Mouse (Mus musculus) hindbrain, embryonic 10.5 days (tissue): ENCODE data around the gene Dnah8. TPM values are rescaled to one million over a fixed set of nuclear protein-coding genes. Genes with fewer than 3 reads are reported as not detected.

ENCODE experiments used
- DNase-seq: peaks from one replicate; pipeline ENCODE4 v3.0.0-alpha.2; 2017; ENCODE audit warnings: low spot score
- H3K27ac ChIP-seq: fragments of 300-500 bp; sonication (generic); 2 replicates; pipeline ENCODE4 v1.5.1; 2016; ENCODE audit warnings: mild to moderate bottlenecking, moderate library complexity
- H3K27me3 ChIP-seq: fragments of 300-500 bp; sonication (generic); 2 replicates; pipeline ENCODE4 v1.6.1; 2016; ENCODE audit warnings: mild to moderate bottlenecking; ENCODE audit not compliant: poor library complexity, insufficient read depth, severe bottlenecking
- H3K36me3 ChIP-seq: fragments of 300-500 bp; sonication (generic); 2 replicates; pipeline ENCODE4 v1.6.1; 2016; ENCODE audit warnings: mild to moderate bottlenecking, moderate library complexity
- H3K4me1 ChIP-seq: fragments of 300-500 bp; sonication (generic); replicated peaks from 2 replicates; pipeline ENCODE4 v1.6.1; 2016; ENCODE audit warnings: mild to moderate bottlenecking
- H3K4me3 ChIP-seq: fragments of 300-500 bp; sonication (generic); 2 replicates; pipeline ENCODE4 v1.5.1; 2016; ENCODE audit warnings: mild to moderate bottlenecking, moderate library complexity
- H3K9me3 ChIP-seq: fragments of 300-500 bp; sonication (generic); 2 replicates; pipeline ENCODE4 v1.6.1; 2016; ENCODE audit warnings: mild to moderate bottlenecking, moderate library complexity
- WGBS: fragments of 180-500 bp; shearing (Covaris S2); methylation state at CpG from one replicate; pipeline ENCODE4 v1.1.7; 2016; 5-methylcytosine and 5-hydroxymethylcytosine counted together
- polyA plus RNA-seq: library from polyadenylated mRNA; unstranded; fragments of >200 nt; fragmentation: Nextera tagmentation; extraction: Ambion mirVana; gene quantifications from 2 replicates; pipeline ENCODE4 v1.2.1, GENCODE M21; 2016

The Dnah8 gene
- polyA plus RNA-seq, 1 experiment from 2014 or later = 1.0 TPM

- no peaks in the 10 kb centered on the region for H3K36me3 ChIP-seq
- no peaks in the 10 kb centered on the region for H3K9me3 ChIP-seq
- WGBS = 89% methylated on average over 8 of the region's 8 CpGs
- H3K4me3 ChIP-seq = no peak overlapping the region
- H3K4me1 ChIP-seq = peaks cover 8% of the 10 kb centered on the region; the same call in 1 of the 2 replicates
- DNase-seq = no peak
- no peaks in the 10 kb centered on the region for H3K27me3 ChIP-seq
- no peak overlapping the region for H3K27ac ChIP-seq
Observed at GRCm38 (mm10) chr17:30788361-30788760, 164.2 kb downstream of the Dnah8 start.

- Histone ChIP-seq H3K27me3 (no peaks in the 10 kb centered on the region), H3K36me3 (no peaks in the 10 kb centered on the region), H3K27ac (no peak overlapping the region), H3K4me1 (0 out of 2 replicates have a peak, but pooled peaks cover 2% of the 10 kb centered on the region), H3K4me3 (no peak overlapping the region), H3K9me3 (no peaks in the 10 kb centered on the region)
- 92% methylated on average over 7 of the region's 7 CpGs for WGBS
- no peak for DNase-seq
Observed at GRCm38 (mm10) chr17:30790816-30791215, 166.7 kb downstream of the Dnah8 start.

GRCm38 (mm10) chr17:30792396-30792795 is 168.2 kb downstream of the Dnah8 start:
- no peaks in the 10 kb centered on the region for H3K27me3 ChIP-seq
- no peaks in the 10 kb centered on the region for H3K36me3 ChIP-seq
- no peak overlapping the region for H3K4me3 ChIP-seq
- no peaks in the 10 kb centered on the region for H3K9me3 ChIP-seq
- no peak overlapping the region for H3K27ac ChIP-seq
- no peak for DNase-seq
- H3K4me1 ChIP-seq = no peaks in the 10 kb centered on the region
- WGBS = 88% methylated on average over 6 of the region's 6 CpGs

- no peaks in the 10 kb centered on the region for H3K27me3 ChIP-seq
- no peak overlapping the region for H3K27ac ChIP-seq
- DNase-seq = no peak
- H3K4me1 ChIP-seq = no peaks in the 10 kb centered on the region
- H3K9me3 ChIP-seq = no peaks in the 10 kb centered on the region
- no peaks in the 10 kb centered on the region for H3K36me3 ChIP-seq
- 84% methylated on average over 4 of the region's 4 CpGs for WGBS
- no peak overlapping the region for H3K4me3 ChIP-seq
Observed at GRCm38 (mm10) chr17:30796616-30797015, 172.5 kb downstream of the Dnah8 start.

GRCm38 (mm10) chr17:30800261-30800985 is 176.3 kb downstream of the Dnah8 start:
- H3K27me3 ChIP-seq = no peaks in the 10 kb centered on the region
- no peaks in the 10 kb centered on the region for H3K36me3 ChIP-seq
- DNase-seq = no peak
- no peak overlapping the region for H3K27ac ChIP-seq
- no peak overlapping the region for H3K4me3 ChIP-seq
- peaks cover 11% of the 10 kb centered on the region for H3K4me1 ChIP-seq
- WGBS = 87% methylated on average over 19 of the region's 19 CpGs
- 0 out of 2 replicates have a peak, but pooled peaks cover 3% of the 10 kb centered on the region for H3K9me3 ChIP-seq

- Histone ChIP-seq H3K27ac (no peak overlapping the region), H3K4me1 (peaks cover 19% of the 10 kb centered on the region), H3K27me3 (no peaks in the 10 kb centered on the region), H3K4me3 (no peak overlapping the region), H3K9me3 (0 out of 2 replicates have a peak, but pooled peaks cover 3% of the 10 kb centered on the region), H3K36me3 (no peaks in the 10 kb centered on the region)
- 92% methylated on average over 9 of the region's 9 CpGs for WGBS
- DNase-seq = no peak
Observed at GRCm38 (mm10) chr17:30803668-30804067, 179.5 kb downstream of the Dnah8 start.

- H3K4me1 ChIP-seq = peaks cover 31% of the 10 kb centered on the region
- H3K27ac ChIP-seq = peak overlapping the region; percentile 68
- no peak for DNase-seq
- no peaks in the 10 kb centered on the region for H3K27me3 ChIP-seq
- 0 out of 2 replicates have a peak, but pooled peaks cover 3% of the 10 kb centered on the region for H3K9me3 ChIP-seq
- no peak overlapping the region for H3K4me3 ChIP-seq
- no peaks in the 10 kb centered on the region for H3K36me3 ChIP-seq
- 45% methylated on average over 8 of the region's 8 CpGs for WGBS
Observed at GRCm38 (mm10) chr17:30804955-30805354, 180.8 kb downstream of the Dnah8 start.

GRCm38 (mm10) chr17:30805511-30806059 is 181.4 kb downstream of the Dnah8 start:
- Histone ChIP-seq H3K36me3 (no peaks in the 10 kb centered on the region), H3K4me1 (peaks cover 35% of the 10 kb centered on the region), H3K4me3 (no peak overlapping the region), H3K9me3 (0 out of 2 replicates have a peak, but pooled peaks cover 3% of the 10 kb centered on the region), H3K27ac (peak overlapping the region; percentile 43), H3K27me3 (no peaks in the 10 kb centered on the region)
- 49% methylated on average over 12 of the region's 12 CpGs for WGBS
- DNase-seq = no peak

- WGBS = 81% methylated on average over 15 of the region's 15 CpGs
- H3K27ac ChIP-seq = 0 out of 2 replicates have a peak overlapping the region, but pooled peaks have one; percentile 40
- peak; percentile 10 for DNase-seq
Observed at GRCm38 (mm10) chr17:30808866-30809660, 184.9 kb downstream of the Dnah8 start.

GRCm38 (mm10) chr17:30809926-30810660 is 185.9 kb downstream of the Dnah8 start:
- 82% methylated on average over 16 of the region's 16 CpGs for WGBS
- Histone ChIP-seq H3K27ac (0 out of 2 replicates have a peak overlapping the region, but pooled peaks have one; percentile 40), H3K4me3 (no peak overlapping the region)

More at GRCm38 (mm10) chr17:30808866-30809660, 184.9 kb downstream of the Dnah8 start:
- Histone ChIP-seq H3K4me1 (peaks cover 35% of the 10 kb centered on the region), H3K9me3 (no peaks in the 10 kb centered on the region), H3K4me3 (no peak overlapping the region), H3K36me3 (no peaks in the 10 kb centered on the region), H3K27me3 (no peaks in the 10 kb centered on the region)

GRCm38 (mm10) chr17:30818543-30818942 is 194.4 kb downstream of the Dnah8 start:
- Histone ChIP-seq H3K9me3 (no peaks in the 10 kb centered on the region), H3K4me1 (peaks cover 13% of the 10 kb centered on the region; the same call in 1 of the 2 replicates), H3K27me3 (no peaks in the 10 kb centered on the region), H3K27ac (no peak overlapping the region), H3K4me3 (no peak overlapping the region), H3K36me3 (no peaks in the 10 kb centered on the region)
- WGBS = 93% methylated on average over 5 of the region's 5 CpGs
- DNase-seq = no peak

More at GRCm38 (mm10) chr17:30809926-30810660, 185.9 kb downstream of the Dnah8 start:
- no peaks in the 10 kb centered on the region for H3K9me3 ChIP-seq
- H3K27me3 ChIP-seq = no peaks in the 10 kb centered on the region
- no peak for DNase-seq
- H3K36me3 ChIP-seq = no peaks in the 10 kb centered on the region
- H3K4me1 ChIP-seq = peaks cover 27% of the 10 kb centered on the region

- H3K4me1 ChIP-seq = peaks cover 13% of the 10 kb centered on the region; the same call in 1 of the 2 replicates
- DNase-seq = no peak
- no peak overlapping the region for H3K27ac ChIP-seq
- no peaks in the 10 kb centered on the region for H3K36me3 ChIP-seq
- WGBS = 91% methylated on average over 8 of the region's 8 CpGs
- no peaks in the 10 kb centered on the region for H3K9me3 ChIP-seq
- no peaks in the 10 kb centered on the region for H3K27me3 ChIP-seq
- no peak overlapping the region for H3K4me3 ChIP-seq
Observed at GRCm38 (mm10) chr17:30819134-30819533, 195.0 kb downstream of the Dnah8 start.
